Mouse (Mus musculus): ENCODE results near the gene Rab44.

DNA sequence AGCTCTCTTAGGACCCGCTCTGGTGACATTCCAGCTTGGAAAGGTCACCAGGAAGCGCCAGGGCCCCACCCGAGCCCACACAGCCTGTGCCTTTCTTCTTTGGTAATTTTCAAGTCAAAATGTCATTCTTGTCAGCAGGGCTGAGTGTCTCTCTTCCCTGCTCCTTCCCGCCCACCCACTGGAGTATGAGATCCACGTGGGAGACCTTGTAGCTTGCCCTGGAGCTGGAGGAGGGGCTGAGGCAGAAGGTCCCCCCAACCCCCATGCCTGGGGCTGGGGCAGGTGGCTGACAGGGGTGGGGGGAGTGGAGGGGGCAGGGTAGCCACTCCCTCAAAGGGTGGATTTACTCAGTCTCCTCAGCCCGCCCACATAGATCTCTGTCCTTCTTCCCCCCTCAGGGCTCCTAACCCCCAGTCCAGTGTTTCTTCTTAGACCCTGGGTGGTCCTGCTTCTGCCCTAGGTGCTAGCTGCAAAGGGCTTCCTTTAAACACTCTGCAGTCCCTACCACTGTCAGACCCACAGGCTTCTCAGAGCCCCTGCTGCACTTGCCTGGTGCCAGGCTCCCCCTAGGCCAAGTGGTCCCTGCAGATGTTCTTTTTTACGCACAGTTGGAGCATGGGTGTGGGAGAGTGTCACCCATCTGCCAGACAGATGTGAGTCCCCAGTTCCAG is 71.6 kb downstream of the Rab44 start:
- TF ChIP-seq CTCF (IDR thresholded peaks at IDR 0.05; ENCODE audit: low read depth, low read length): no peak
- no peak; the same call in none of the 2 replicates for TF ChIP-seq EP300 (IDR thresholded peaks at IDR 0.05; ENCODE audit: insufficient read depth, low read depth, low read length)

Measured in ES-Bruce4 (cell line).